Mouse (Mus musculus) forebrain, postnatal 0 days (tissue): ENCODE measurements around the gene Bicdl1. TPM values are rescaled to one million over a fixed set of nuclear protein-coding genes. Genes with fewer than 3 reads are reported as not detected.
A peak's percentile ranks its signal among the peaks of the same experiment; 100 is the strongest.

Source experiments
- ATAC-seq: fragments of 200-750 bp; cut with Nextera tagmentation; 2 replicates; pipeline ENCODE4 v1.8.0; 2017; ENCODE audit warnings: mild to moderate bottlenecking, moderate library complexity
- DNase-seq: peaks from one replicate; pipeline ENCODE4 v3.0.0-alpha.2; 2015
- H3K27ac ChIP-seq: fragments of 300-500 bp; sonication (generic); 2 replicates; pipeline ENCODE4 v1.5.1; 2014; ENCODE audit warnings: low read depth, mild to moderate bottlenecking, antibody characterized with exemption, low read length, moderate library complexity, mixed read lengths
- H3K27me3 ChIP-seq: fragments of 300-500 bp; sonication (generic); 2 replicates; pipeline ENCODE4 v1.6.1; 2014; ENCODE audit warnings: mild to moderate bottlenecking, low read length, mixed read lengths; ENCODE audit not compliant: insufficient read depth
- H3K36me3 ChIP-seq: fragments of 300-500 bp; sonication (generic); 2 replicates; pipeline ENCODE4 v1.6.1; 2014; ENCODE audit warnings: mild to moderate bottlenecking, moderate library complexity; ENCODE audit not compliant: insufficient read depth
- H3K4me1 ChIP-seq: fragments of 300-500 bp; sonication (generic); 2 replicates; pipeline ENCODE4 v1.6.1; 2014; ENCODE audit warnings: antibody characterized with exemption; ENCODE audit not compliant: insufficient read depth
- H3K4me2 ChIP-seq: fragments of 300-500 bp; sonication (generic); 2 replicates; pipeline ENCODE4 v1.6.1; 2014; ENCODE audit warnings: low read depth, mild to moderate bottlenecking, moderate library complexity
- H3K4me3 ChIP-seq: fragments of 300-500 bp; sonication (generic); 2 replicates; pipeline ENCODE4 v1.5.1; 2014; ENCODE audit warnings: low read depth, low read length, mixed read lengths
- H3K9ac ChIP-seq: fragments of 300-500 bp; sonication (generic); 2 replicates; pipeline ENCODE4 v1.6.1; 2014; ENCODE audit warnings: mild to moderate bottlenecking
- H3K9me3 ChIP-seq: fragments of 300-500 bp; sonication (generic); 2 replicates; pipeline ENCODE4 v1.6.1; 2016; ENCODE audit warnings: low read length
- CTCF ChIP-seq: sonication (generic); IDR thresholded peaks from 2 replicates; pipeline ENCODE4 v1.5.1; 2016; ENCODE audit warnings: antibody characterized with exemption, control low read depth, low read depth
- WGBS: fragments of 180-500 bp; shearing (Covaris S2); extraction: QIAGEN DNeasy Blood & Tissue Kit; methylation state at CpG from one replicate; pipeline ENCODE4 v1.1.7; 2014; 5-methylcytosine and 5-hydroxymethylcytosine counted together
- polyA plus RNA-seq: library from polyadenylated mRNA; unstranded; fragments of >200 nt; fragmentation: Nextera tagmentation; extraction: Ambion mirVana; gene quantifications from 2 replicates; pipeline ENCODE4 v1.2.1, GENCODE M21; 2015
- total RNA-seq: library from RNA; depleted of rRNA; stranded (reverse); fragments of >200 nt; gene quantifications from 2 replicates; pipeline ENCODE4 v1.2.3, GENCODE M21; 2014

Bicdl1 gene
- total and polyA plus RNA-seq, 2 experiments from 2014 or later: 27.6 to 184 TPM

DNA sequence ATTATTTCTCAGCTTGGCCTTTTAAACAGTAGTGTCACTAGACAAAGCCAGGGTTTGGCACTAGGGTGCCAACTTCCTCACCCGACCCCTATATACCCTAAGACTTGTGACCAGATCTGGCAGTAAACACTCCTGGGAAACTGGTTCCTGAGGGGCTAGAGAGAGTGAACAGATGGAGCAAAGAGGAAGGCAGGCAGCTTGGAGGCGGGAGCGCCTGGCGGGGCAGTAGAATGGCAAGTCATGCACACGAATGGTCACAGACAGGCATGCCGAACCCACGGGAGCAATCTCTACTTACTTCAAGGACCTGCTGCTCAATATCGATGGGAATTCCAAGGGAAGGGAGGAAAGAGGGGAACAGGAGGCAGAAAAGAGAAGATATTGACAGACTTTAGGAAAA is 59.6 kb downstream of the Bicdl1 start:
- Histone ChIP-seq H3K36me3 (peaks cover 14% of the 10 kb centered on the region), H3K9ac (no peak overlapping the region), H3K4me3 (no peak overlapping the region), H3K27me3 (no peaks in the 10 kb centered on the region), H3K4me2 (no peak overlapping the region), H3K4me1 (no peaks in the 10 kb centered on the region), H3K9me3 (no peaks in the 10 kb centered on the region), H3K27ac (no peak overlapping the region)
- ATAC-seq: no peak
- TF ChIP-seq CTCF: no peak
- no peak for DNase-seq
- WGBS: 61% methylated on average over 8 of the region's 8 CpGs

DNA sequence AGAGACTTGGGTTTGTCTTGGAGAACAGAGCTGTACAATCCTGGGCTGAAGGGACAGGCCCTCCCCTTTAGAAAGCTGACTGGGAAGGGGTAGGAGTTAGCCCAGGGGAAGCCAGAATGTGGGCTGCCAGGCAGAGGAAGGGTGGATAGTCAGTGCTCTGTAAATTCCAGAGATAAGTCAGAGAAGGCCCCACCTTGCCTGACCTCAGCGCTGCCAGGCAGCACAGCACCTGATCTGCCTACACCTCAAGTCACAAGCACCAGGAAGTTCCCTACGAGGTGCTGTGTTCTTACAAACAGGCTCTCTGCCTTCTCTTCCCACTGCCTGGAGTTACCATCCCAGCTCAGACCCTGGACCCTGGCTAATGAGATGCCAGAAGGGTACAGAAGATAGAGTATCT is 61.0 kb downstream of the Bicdl1 start:
- DNase-seq (no peak), ATAC-seq (no peak)
- Histone ChIP-seq H3K9ac (no peak overlapping the region), H3K4me3 (no peak overlapping the region), H3K4me2 (no peak overlapping the region), H3K27me3 (no peaks in the 10 kb centered on the region), H3K9me3 (no peaks in the 10 kb centered on the region), H3K4me1 (peaks cover 4% of the 10 kb centered on the region; the same call in 1 of the 2 replicates), H3K36me3 (peaks cover 14% of the 10 kb centered on the region), H3K27ac (no peak overlapping the region)
- TF ChIP-seq CTCF: no peak
- 90% methylated on average over 2 of the region's 2 CpGs for WGBS

DNA sequence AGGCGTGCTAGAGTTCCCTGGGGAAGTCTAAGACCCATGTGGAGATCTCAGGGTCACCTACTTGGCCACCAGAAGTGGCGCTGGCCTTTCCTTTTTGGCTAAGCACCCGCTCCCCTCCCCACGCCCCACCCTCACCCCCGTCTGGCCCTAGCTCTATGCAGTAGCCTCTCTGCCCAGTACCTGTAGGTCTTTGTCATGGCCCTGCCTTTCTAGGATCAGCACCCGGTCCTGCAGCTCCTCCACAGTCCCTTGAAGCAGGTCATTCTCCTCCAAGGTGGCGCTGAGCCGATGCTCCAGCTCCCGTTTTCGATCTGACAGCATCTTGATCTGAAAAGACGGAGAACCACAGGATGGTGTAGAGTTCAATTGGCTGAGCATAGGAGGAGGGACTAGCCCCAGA is 61.4 kb downstream of the Bicdl1 start:
- Histone ChIP-seq H3K4me2 (no peak overlapping the region), H3K36me3 (peaks cover 14% of the 10 kb centered on the region), H3K4me3 (no peak overlapping the region), H3K4me1 (peaks cover 4% of the 10 kb centered on the region; the same call in 1 of the 2 replicates), H3K9ac (no peak overlapping the region), H3K9me3 (no peaks in the 10 kb centered on the region), H3K27ac (no peak overlapping the region), H3K27me3 (no peaks in the 10 kb centered on the region)
- ATAC-seq: no peak
- 91% methylated on average over 11 of the region's 11 CpGs for WGBS
- no peak for TF ChIP-seq CTCF
- no peak for DNase-seq

DNA sequence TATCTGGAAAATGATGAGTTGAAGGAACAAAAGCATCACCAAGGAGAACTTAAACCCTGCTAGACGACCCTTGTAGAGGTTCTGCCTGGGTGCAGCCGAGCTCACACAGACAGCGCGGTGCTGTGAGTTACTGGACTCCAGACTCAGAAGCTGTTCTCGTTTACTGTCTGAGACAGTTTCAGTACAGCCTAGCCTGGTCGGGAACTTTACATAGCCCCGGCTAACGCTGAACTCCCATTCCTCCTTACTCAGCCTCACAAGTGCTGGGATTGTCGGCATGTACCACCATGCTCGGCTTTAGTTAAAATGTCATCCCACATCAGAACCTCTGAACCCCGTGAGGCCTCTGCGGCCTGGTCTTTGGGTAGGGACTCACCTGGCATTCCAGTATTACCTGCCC is 62.4 kb downstream of the Bicdl1 start:
- no peaks in the 10 kb centered on the region for H3K27me3 ChIP-seq
- H3K9ac ChIP-seq: no peak overlapping the region
- no peak for DNase-seq
- no peak for TF ChIP-seq CTCF
- peaks cover 14% of the 10 kb centered on the region for H3K36me3 ChIP-seq
- no peak overlapping the region for H3K4me2 ChIP-seq
- ATAC-seq: no peak
- no peaks in the 10 kb centered on the region for H3K9me3 ChIP-seq
- 87% methylated on average over 12 of the region's 12 CpGs for WGBS
- H3K27ac ChIP-seq: no peak overlapping the region
- peaks cover 4% of the 10 kb centered on the region; the same call in 1 of the 2 replicates for H3K4me1 ChIP-seq
- H3K4me3 ChIP-seq: no peak overlapping the region

DNA sequence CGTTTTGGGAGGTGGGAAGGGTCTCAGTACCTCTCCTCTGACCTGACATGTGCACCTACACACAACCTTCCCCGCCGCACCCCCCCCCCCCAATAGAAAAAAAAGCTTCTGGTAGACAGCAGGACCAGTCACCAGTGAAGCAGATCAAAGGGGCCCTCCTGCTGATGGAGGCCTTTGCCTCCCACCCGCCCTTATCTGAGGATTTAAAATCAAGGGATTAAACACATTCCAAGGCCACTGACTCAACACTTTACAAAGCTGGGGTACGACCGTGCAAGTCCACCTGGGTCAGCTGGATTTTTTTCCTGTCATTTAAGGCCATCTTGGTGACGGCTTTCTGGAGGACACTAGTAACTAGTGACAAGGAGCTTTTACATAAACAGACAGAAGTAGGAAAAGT is 63.5 kb downstream of the Bicdl1 start:
- DNase-seq (no peak), ATAC-seq (no peak)

DNA sequence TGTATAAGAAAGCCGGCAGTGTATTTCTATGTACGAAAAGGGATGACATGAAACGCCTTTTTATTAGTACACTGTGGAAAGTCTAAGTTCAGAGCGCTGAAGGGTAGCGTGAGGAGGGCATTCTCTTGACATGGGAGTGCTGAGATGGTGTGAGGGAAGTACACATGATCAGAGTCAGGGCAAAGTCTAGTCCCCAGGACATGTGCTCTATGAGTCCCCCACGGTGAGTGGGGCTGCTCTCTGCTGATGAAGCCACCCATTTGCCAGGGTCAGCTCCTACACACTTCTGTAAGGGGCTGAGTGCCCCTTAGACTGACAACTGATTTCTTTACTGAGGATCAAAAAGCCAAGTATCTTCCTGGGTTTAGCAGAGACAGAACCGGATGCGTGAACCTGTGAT is 64.2 kb downstream of the Bicdl1 start:
- Histone ChIP-seq H3K27ac (no peak overlapping the region), H3K4me1 (peaks cover 4% of the 10 kb centered on the region; the same call in 1 of the 2 replicates), H3K36me3 (peaks cover 18% of the 10 kb centered on the region), H3K4me2 (no peak overlapping the region), H3K4me3 (no peak overlapping the region), H3K9ac (no peak overlapping the region), H3K27me3 (no peaks in the 10 kb centered on the region), H3K9me3 (no peaks in the 10 kb centered on the region)
- TF ChIP-seq CTCF: no peak
- no peak for ATAC-seq
- WGBS: 67% methylated on average over 8 of the region's 8 CpGs
- no peak for DNase-seq

More for the DNA sequence above, 63.5 kb downstream of the Bicdl1 start:
- Histone ChIP-seq H3K27ac (no peak overlapping the region), H3K9ac (no peak overlapping the region), H3K36me3 (peaks cover 14% of the 10 kb centered on the region), H3K9me3 (no peaks in the 10 kb centered on the region), H3K4me1 (peaks cover 4% of the 10 kb centered on the region; the same call in 1 of the 2 replicates), H3K4me2 (no peak overlapping the region), H3K4me3 (no peak overlapping the region), H3K27me3 (no peaks in the 10 kb centered on the region)
- TF ChIP-seq CTCF: no peak
- 10% methylated on average over 7 of the region's 7 CpGs for WGBS

DNA sequence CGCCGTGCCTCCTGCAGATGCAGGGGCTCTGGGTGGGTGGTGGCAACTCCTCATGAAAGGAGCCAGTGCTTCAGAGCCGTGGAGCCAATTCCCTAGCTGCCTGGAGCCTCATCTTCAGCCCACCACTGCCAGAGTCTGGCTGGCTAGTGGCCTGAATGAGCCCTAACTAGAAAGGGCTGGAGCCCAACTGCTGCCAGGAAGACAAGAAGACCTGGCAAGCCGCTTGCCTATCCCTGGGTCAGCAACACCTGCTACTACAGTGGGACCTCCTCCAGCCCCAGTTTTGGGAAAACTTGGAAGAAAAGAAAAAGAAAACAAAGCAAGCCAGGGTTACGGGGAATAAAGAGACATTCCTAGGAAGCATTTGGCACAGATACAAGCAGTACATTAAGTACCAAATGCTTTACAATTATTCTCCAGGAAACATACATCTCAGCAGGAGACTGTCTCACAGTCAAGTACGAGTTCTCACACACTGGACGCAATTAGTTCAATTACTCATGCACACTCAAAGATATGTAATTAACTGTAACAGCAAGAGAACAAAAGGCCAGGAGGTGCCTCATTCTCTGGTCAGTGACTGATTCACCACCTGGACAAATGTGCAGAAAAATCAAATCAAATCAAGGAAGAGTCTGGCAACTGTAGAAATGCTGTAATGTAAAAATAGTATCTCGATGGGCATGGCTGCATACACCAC is 64.9 kb downstream of the Bicdl1 start:
- ATAC-seq (no peak), DNase-seq (peak; percentile 20)
- Histone ChIP-seq H3K9me3 (no peaks in the 10 kb centered on the region), H3K27me3 (no peaks in the 10 kb centered on the region), H3K4me2 (no peak overlapping the region), H3K36me3 (peaks cover 24% of the 10 kb centered on the region), H3K4me1 (peaks cover 4% of the 10 kb centered on the region; the same call in 1 of the 2 replicates), H3K9ac (no peak overlapping the region), H3K4me3 (no peak overlapping the region), H3K27ac (no peak overlapping the region)
- no peak for TF ChIP-seq CTCF
- 33% methylated on average over 8 of the region's 8 CpGs for WGBS
